Mouse (Mus musculus): ENCODE measurements at regions not wholly inside any gene's neighbourhood (a gene's known extent, or its start where the extent isn't known, plus 50 kb on each side); places are given as distances from the start of the nearest gene placed in this dataset.
"Not testable (repeated sequence)": the region's sequence is repeated elsewhere in the genome, so short reads cannot be mapped to it uniquely, and the experiment has no call there.

DNA sequence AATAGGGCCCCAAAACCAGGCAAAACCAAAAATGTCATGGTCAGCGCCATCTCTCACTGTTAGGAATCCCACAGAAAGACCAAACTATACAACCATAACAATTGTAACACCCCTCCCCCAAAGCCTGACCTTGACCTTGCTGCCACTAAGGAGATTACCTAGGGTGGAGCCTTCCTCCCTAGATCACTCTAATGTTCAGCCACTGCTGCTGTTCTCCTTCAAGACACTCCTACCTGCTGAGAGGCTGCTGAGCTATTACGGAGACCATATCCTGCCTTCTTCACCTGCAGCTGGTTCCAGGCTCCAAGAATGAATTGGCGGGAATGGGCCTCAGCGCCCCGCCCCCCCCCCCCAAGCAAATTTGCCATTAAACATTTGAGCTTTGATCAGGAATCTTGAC lies 1205.5 kb upstream of the Alcam start:
- Histone ChIP-seq H3K9me3 (replicated peaks; ENCODE audit: control insufficient read depth, insufficient read depth, low read length, poor library complexity, severe bottlenecking) (peaks cover 5% of the 10 kb centered on the region), H3K4me1 (ENCODE audit: control insufficient read depth, insufficient read depth, low read length) (no peaks in the 10 kb centered on the region), H3K4me3 (ENCODE audit: low read depth, low read length) (no peak overlapping the region), H3K36me3 (ENCODE audit: control insufficient read depth, insufficient read depth, low read length, poor library complexity, severe bottlenecking) (no peaks in the 10 kb centered on the region), H3K27ac (ENCODE audit: insufficient read depth, low read length) (no peak overlapping the region), H3K27me3 (ENCODE audit: control insufficient read depth, insufficient read depth, low read length, poor library complexity, severe bottlenecking) (no peaks in the 10 kb centered on the region), H3K9ac (ENCODE audit: low read depth, poor library complexity, severe bottlenecking) (no peak overlapping the region)
- TF ChIP-seq POLR2A (IDR thresholded peaks at IDR 0.05; ENCODE audit: insufficient read depth, low read length) (no peak), EP300 (IDR thresholded peaks at IDR 0.05; ENCODE audit: insufficient read depth, low read depth, low read length) (peak; percentile 69)

DNA sequence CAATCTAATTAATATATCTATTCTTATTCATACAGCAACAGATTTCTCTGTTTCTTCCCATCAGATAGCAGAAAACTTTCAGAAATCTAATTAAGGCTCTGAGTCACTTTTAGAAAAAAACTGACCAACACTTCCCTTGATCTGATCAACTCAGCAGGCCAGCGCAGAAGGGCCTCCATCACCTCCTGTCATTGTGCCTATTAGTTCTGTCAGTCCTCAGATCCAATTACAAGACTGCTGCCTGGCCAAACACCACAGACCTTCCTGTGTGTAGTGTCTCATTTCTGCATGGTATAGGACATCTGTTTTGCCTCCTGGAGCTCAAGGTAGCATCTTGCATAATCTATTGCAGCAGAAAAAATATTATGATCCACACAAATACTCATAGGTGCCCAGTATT lies 1184.3 kb upstream of the Alcam start:
- Histone ChIP-seq H3K4me1 (ENCODE audit: control insufficient read depth, insufficient read depth, low read length) (no peaks in the 10 kb centered on the region), H3K4me3 (ENCODE audit: low read depth, low read length) (no peak overlapping the region), H3K27ac (ENCODE audit: insufficient read depth, low read length) (no peak overlapping the region), H3K36me3 (ENCODE audit: control insufficient read depth, insufficient read depth, low read length, poor library complexity, severe bottlenecking) (no peaks in the 10 kb centered on the region), H3K9me3 (replicated peaks; ENCODE audit: control insufficient read depth, insufficient read depth, low read length, poor library complexity, severe bottlenecking) (no peaks in the 10 kb centered on the region), H3K27me3 (ENCODE audit: control insufficient read depth, insufficient read depth, low read length, poor library complexity, severe bottlenecking) (no peaks in the 10 kb centered on the region), H3K9ac (ENCODE audit: low read depth, poor library complexity, severe bottlenecking) (no peak overlapping the region)
- TF ChIP-seq POLR2A (IDR thresholded peaks at IDR 0.05; ENCODE audit: insufficient read depth, low read length), result no peak
- TF ChIP-seq EP300 (IDR thresholded peaks at IDR 0.05; ENCODE audit: insufficient read depth, low read depth, low read length), result no peak
- TF ChIP-seq CTCF (IDR thresholded peaks at IDR 0.05; ENCODE audit: low read depth, low read length), result no peak

DNA sequence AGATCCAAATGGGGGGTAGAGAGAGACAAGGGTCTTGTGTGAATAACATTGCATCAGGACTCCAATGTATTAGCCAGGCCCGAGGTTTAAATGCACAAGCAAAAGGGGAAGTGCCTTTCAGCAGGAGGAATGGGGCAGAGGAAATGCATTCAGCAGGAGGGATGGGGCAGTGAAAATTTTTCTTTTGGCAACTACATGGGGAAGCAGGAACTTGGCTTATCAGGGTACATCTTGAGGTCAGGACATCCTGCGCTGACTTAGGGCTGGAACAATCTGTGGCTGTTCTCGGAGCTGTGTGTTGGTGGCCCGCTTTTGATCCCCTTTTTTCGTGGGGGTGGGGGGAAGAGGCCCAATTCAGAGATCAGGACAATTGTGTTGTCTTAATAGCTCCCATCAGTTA lies 1147.8 kb upstream of the Alcam start:
- H3K27ac ChIP-seq (ENCODE audit: insufficient read depth, low read length); H3K4me3 ChIP-seq (ENCODE audit: low read depth, low read length); H3K9ac ChIP-seq (ENCODE audit: low read depth, poor library complexity, severe bottlenecking); H3K4me1 ChIP-seq (ENCODE audit: control insufficient read depth, insufficient read depth, low read length); H3K36me3 ChIP-seq (ENCODE audit: control insufficient read depth, insufficient read depth, low read length, poor library complexity, severe bottlenecking); H3K27me3 ChIP-seq (ENCODE audit: control insufficient read depth, insufficient read depth, low read length, poor library complexity, severe bottlenecking): not testable (repeated sequence)
- H3K9me3 ChIP-seq (replicated peaks; ENCODE audit: control insufficient read depth, insufficient read depth, low read length, poor library complexity, severe bottlenecking), result peaks cover 11% of the 10 kb centered on the region; the same call in 1 of the 2 replicates

- no peak overlapping the region for H3K4me3 ChIP-seq (ENCODE audit: low read depth, low read length)
- TF ChIP-seq EP300 (IDR thresholded peaks at IDR 0.05; ENCODE audit: insufficient read depth, low read depth, low read length), result no peak
- no peak for TF ChIP-seq CTCF (IDR thresholded peaks at IDR 0.05; ENCODE audit: low read depth, low read length)
- no peak for TF ChIP-seq POLR2A (IDR thresholded peaks at IDR 0.05; ENCODE audit: insufficient read depth, low read length)
- H3K4me1 ChIP-seq (ENCODE audit: control insufficient read depth, insufficient read depth, low read length), result no peaks in the 10 kb centered on the region
These were observed 1144.3 kb upstream of the Alcam start for GRCm38 (mm10) chr16:53598140-53598539.

DNA sequence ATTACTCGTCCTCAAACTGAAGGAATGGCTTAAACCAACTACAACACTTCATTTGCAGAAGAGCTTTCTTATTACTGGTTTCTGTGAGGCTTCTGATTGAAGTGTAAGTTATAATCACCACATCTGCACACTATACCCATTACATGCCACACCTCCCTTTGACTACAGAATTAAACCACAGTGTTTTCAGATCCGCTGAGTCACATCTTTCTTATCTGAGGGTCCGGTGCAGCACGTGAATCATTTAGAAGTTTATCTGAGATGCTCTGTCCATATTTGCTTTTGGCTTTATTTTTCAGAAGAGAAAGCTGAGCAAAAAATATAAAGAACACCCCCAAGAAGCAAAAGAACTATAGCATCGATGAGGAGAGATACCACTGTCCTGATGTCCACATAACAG lies 1111.8 kb upstream of the Alcam start:
- TF ChIP-seq CTCF (IDR thresholded peaks at IDR 0.05; ENCODE audit: low read depth, low read length), result no peak
- no peak for TF ChIP-seq EP300 (IDR thresholded peaks at IDR 0.05; ENCODE audit: insufficient read depth, low read depth, low read length)
- no peak for TF ChIP-seq POLR2A (IDR thresholded peaks at IDR 0.05; ENCODE audit: insufficient read depth, low read length)
- Histone ChIP-seq H3K4me1 (ENCODE audit: control insufficient read depth, insufficient read depth, low read length) (no peaks in the 10 kb centered on the region), H3K27me3 (ENCODE audit: control insufficient read depth, insufficient read depth, low read length, poor library complexity, severe bottlenecking) (no peaks in the 10 kb centered on the region), H3K4me3 (ENCODE audit: low read depth, low read length) (no peak overlapping the region), H3K36me3 (ENCODE audit: control insufficient read depth, insufficient read depth, low read length, poor library complexity, severe bottlenecking) (no peaks in the 10 kb centered on the region), H3K9me3 (replicated peaks; ENCODE audit: control insufficient read depth, insufficient read depth, low read length, poor library complexity, severe bottlenecking) (0 out of 2 replicates have a peak, but pooled peaks cover 2% of the 10 kb centered on the region), H3K27ac (ENCODE audit: insufficient read depth, low read length) (no peak overlapping the region), H3K9ac (ENCODE audit: low read depth, poor library complexity, severe bottlenecking) (no peak overlapping the region)

More at GRCm38 (mm10) chr16:53598140-53598539, 1144.3 kb upstream of the Alcam start:
- no peaks in the 10 kb centered on the region for H3K9me3 ChIP-seq (replicated peaks; ENCODE audit: control insufficient read depth, insufficient read depth, low read length, poor library complexity, severe bottlenecking)
- H3K27me3 ChIP-seq (ENCODE audit: control insufficient read depth, insufficient read depth, low read length, poor library complexity, severe bottlenecking), result no peaks in the 10 kb centered on the region
- H3K9ac ChIP-seq (ENCODE audit: low read depth, poor library complexity, severe bottlenecking), result no peak overlapping the region
- H3K27ac ChIP-seq (ENCODE audit: insufficient read depth, low read length), result no peak overlapping the region
- H3K36me3 ChIP-seq (ENCODE audit: control insufficient read depth, insufficient read depth, low read length, poor library complexity, severe bottlenecking), result no peaks in the 10 kb centered on the region
